Comparison of ENCODE assay signal across 11 mouse cellular contexts in genomic region chrX:71106392-71106791, GRCm38 (mm10). TPM values are rescaled to one million over a fixed set of nuclear protein-coding genes. Genes with fewer than 3 reads are reported as not detected.
DNase-seq lines count a peak whose midpoint lies in the region; ATAC-seq and TF ChIP-seq lines count a peak whose summit lies in the region.
"Had no signal": no experiment of that assay in that cellular context is flagged by ENCODE, and none has a peak within 500 bp of the region (broad histone marks: within the 10 kb centered on the region; RNA-seq: fewer than 3 reads in every experiment).

No protein-coding gene starts in this region.

- H3K27me3 ChIP-seq in intestine, embryonic 16.5 days (replicated peaks; ENCODE audit: control insufficient read depth, insufficient read depth, low read length): no peaks in the 10 kb centered on the region
- H3K27me3 ChIP-seq in midbrain, embryonic 16.5 days (ENCODE audit: control insufficient read depth, insufficient read depth, low read depth, low read length): no peaks in the 10 kb centered on the region
- H3K27me3 ChIP-seq: heart, embryonic 15.5 days had no signal

- no peaks in the 10 kb centered on the region; the same call in none of the 2 replicates for H3K4me1 ChIP-seq in lung, adult 2 months (ENCODE audit: control insufficient read depth, insufficient read depth, low read length)
- H3K4me1 ChIP-seq in intestine, embryonic 16.5 days (ENCODE audit: control insufficient read depth, insufficient read depth, low read length): no peaks in the 10 kb centered on the region
- no peaks in the 10 kb centered on the region for H3K4me1 ChIP-seq in midbrain, embryonic 16.5 days (ENCODE audit: control insufficient read depth, insufficient read depth, low read length)
- H3K4me1 ChIP-seq: heart, embryonic 15.5 days had no signal

- peak; percentile 40 for DNase-seq in lung, postnatal 10 days
- no peak for DNase-seq in lung, adult 2 months
- DNase-seq in cerebellum, postnatal 10 days: peak; percentile 43 to 46
- peak; percentile 29 for DNase-seq in heart, postnatal 4 days
- peak; percentile 76 for DNase-seq in skeletal muscle tissue, adult 2 months (ENCODE audit: low read depth, low spot score)
- no peak for DNase-seq in liver
- DNase-seq: retina, postnatal 1 day had no signal

- no peak for ATAC-seq in intestine, embryonic 16.5 days
- no peak for ATAC-seq in midbrain, embryonic 16.5 days

- H3K9ac ChIP-seq in intestine, embryonic 16.5 days (ENCODE audit: low read depth, low read length): no peak overlapping the region
- H3K9ac ChIP-seq in midbrain, embryonic 16.5 days (ENCODE audit: low read depth, low read length): no peak overlapping the region
- H3K9ac ChIP-seq: heart, embryonic 15.5 days had no signal

- TF ChIP-seq CTCF in lung, adult 2 months (IDR thresholded peaks at IDR 0.05; ENCODE audit: insufficient read depth, low read length): no peak

- no peak overlapping the region for H3K4me2 ChIP-seq in intestine, embryonic 16.5 days (ENCODE audit: low read depth, low read length)
- no peak overlapping the region for H3K4me2 ChIP-seq in midbrain, embryonic 16.5 days (ENCODE audit: low read length)
- H3K4me2 ChIP-seq: heart, embryonic 15.5 days had no signal

- H3K9me3 ChIP-seq in intestine, embryonic 16.5 days (ENCODE audit: control insufficient read depth, low read length): no peaks in the 10 kb centered on the region
- no peaks in the 10 kb centered on the region for H3K9me3 ChIP-seq in midbrain, embryonic 16.5 days (replicated peaks; ENCODE audit: control insufficient read depth, low read length, poor library complexity, severe bottlenecking)
- H3K9me3 ChIP-seq: G1E; heart, embryonic 15.5 days had no signal

- H3K27ac ChIP-seq in intestine, embryonic 16.5 days (ENCODE audit: low read length): no peak overlapping the region
- H3K27ac ChIP-seq in midbrain, embryonic 16.5 days (ENCODE audit: low read length): no peak overlapping the region
- H3K27ac ChIP-seq: heart, embryonic 15.5 days had no signal

- WGBS in lung, adult 2 months: 73% methylated on average over 4 of the region's 4 CpGs
- WGBS in intestine, embryonic 16.5 days: 61% methylated on average over 4 of the region's 4 CpGs
- WGBS in midbrain, embryonic 16.5 days: 81% methylated on average over 4 of the region's 4 CpGs

- no peak overlapping the region for H3K4me3 ChIP-seq in lung, adult 2 months (replicated peaks; ENCODE audit: extremely low read depth, low read depth, low read length)
- H3K4me3 ChIP-seq in intestine, embryonic 16.5 days (ENCODE audit: low read length): no peak overlapping the region
- H3K4me3 ChIP-seq in midbrain, embryonic 16.5 days (ENCODE audit: low read depth, low read length): no peak overlapping the region
- H3K4me3 ChIP-seq: heart, embryonic 15.5 days had no signal

- H3K36me3 ChIP-seq in intestine, embryonic 16.5 days (ENCODE audit: control insufficient read depth, insufficient read depth, low read length): no peaks in the 10 kb centered on the region
- H3K36me3 ChIP-seq in midbrain, embryonic 16.5 days (ENCODE audit: control insufficient read depth, insufficient read depth, low read length): no peaks in the 10 kb centered on the region
- H3K36me3 ChIP-seq: G1E; heart, embryonic 15.5 days had no signal

- TF ChIP-seq POLR2A in lung, adult 2 months (IDR thresholded peaks at IDR 0.05; ENCODE audit: borderline replicate concordance, extremely low read depth, low read depth, low read length): no peak

RNA-seq across cellular contexts. Expression of gene Mamld1, which starts 56.3 kb away (rescaled TPM):
- 3.9 and 5.1 TPM in 2 replicates for polyA plus RNA-seq in lung, adult 2 months (2012; rRNA removed)
- 10 to 100 TPM; 11.6 to 11.8 TPM for total RNA-seq in heart, postnatal 4 days (2021)
- polyA plus RNA-seq in intestine, embryonic 16.5 days (2015; fragmentation: Nextera tagmentation; extraction: Ambion mirVana): 1.0 and 1.5 TPM in 2 replicates
- 5.8 and 6.0 TPM in 2 replicates for polyA plus RNA-seq in midbrain, embryonic 16.5 days (2015; fragmentation: Nextera tagmentation; extraction: Ambion mirVana)
- total RNA-seq: G1E had no signal
- polyA plus RNA-seq: G1E had no signal

Comparison
In these comparisons a context has a peak if more than half of its experiments do, and no peak if none do; other contexts are left out.
1. DNase-seq: peak in lung, postnatal 10 days (single experiment), cerebellum, postnatal 10 days (2 of 2), heart, postnatal 4 days (single experiment) and skeletal muscle tissue, adult 2 months (single experiment); none in lung, adult 2 months (single experiment) and liver (single experiment).